Mouse (Mus musculus): Measurements from ENCODE around the gene Cfap43. TPM values are rescaled to one million over a fixed set of nuclear protein-coding genes. Genes with fewer than 3 reads are reported as not detected.

The Cfap43 gene
- total RNA-seq, 1 experiment: 1.5 TPM

- Histone ChIP-seq H3K4me1 (ENCODE audit: control insufficient read depth in 2 of 2, insufficient read depth in 2 of 2, low read length in 2 of 2, poor library complexity in 1 of 2) (peaks cover 0 to 11% of the 10 kb centered on the region in 2 experiments; a peak in 1 of 4 replicates), H3K27ac (ENCODE audit: insufficient read depth, low read depth, low read length, poor library complexity, severe bottlenecking) (no peak overlapping the region), H3K9me3 (ENCODE audit: control insufficient read depth, insufficient read depth, low read depth, low read length) (no peaks in the 10 kb centered on the region), H3K9ac (ENCODE audit: insufficient read depth, low read depth, low read length, poor library complexity, severe bottlenecking) (no peak overlapping the region), H3K4me3 (ENCODE audit: insufficient read depth in 1 of 2, low read depth in 1 of 2, low read length in 2 of 2, poor library complexity in 1 of 2, severe bottlenecking in 1 of 2) (no peak overlapping the region), H3K36me3 (ENCODE audit: control insufficient read depth, insufficient read depth, low read length, poor library complexity, severe bottlenecking) (no peaks in the 10 kb centered on the region)
- no peak for TF ChIP-seq ZC3H11A (IDR thresholded peaks at IDR 0.05; ENCODE audit: borderline replicate concordance, low read depth, low read length)
- no peak for TF ChIP-seq ZNF384 (IDR thresholded peaks at IDR 0.05; ENCODE audit: low read depth, low read length)
- no peak for TF ChIP-seq MAFK (IDR thresholded peaks at IDR 0.05; ENCODE audit: insufficient read depth, low read depth, low read length)
- TF ChIP-seq HCFC1 (IDR thresholded peaks at IDR 0.05; ENCODE audit: borderline replicate concordance, insufficient read depth, low read length): no peak
- DNase-seq (ENCODE audit: low read depth, low spot score): no peak
- in situ Hi-C loops (cut with MboI; ENCODE audit: low sequenced_read_pairs in 2 of 2, unreplicated experiment in 2 of 2): loop anchor here in 1 of 2 experiments (25.0 kb wide), 1 partner anchor 309 kb away; no protein-coding TSS in a partner anchor
Observed at GRCm38 (mm10) chr19:47821494-47821872, 97.6 kb downstream of the Cfap43 start.

GRCm38 (mm10) chr19:47820832-47821493 lies 98.1 kb downstream of the Cfap43 start:
- in situ Hi-C loops (cut with MboI; ENCODE audit: low sequenced_read_pairs in 2 of 2, unreplicated experiment in 2 of 2): loop anchor here in 1 of 2 experiments (25.0 kb wide), 1 partner anchor 309 kb away; no protein-coding TSS in a partner anchor
- TF ChIP-seq ZC3H11A (IDR thresholded peaks at IDR 0.05; ENCODE audit: borderline replicate concordance, low read depth, low read length) (peak; percentile 17; the same call in 1 of the 2 replicates), MAFK (IDR thresholded peaks at IDR 0.05; ENCODE audit: insufficient read depth, low read depth, low read length) (no peak)
- Histone ChIP-seq H3K36me3 (ENCODE audit: control insufficient read depth, insufficient read depth, low read length, poor library complexity, severe bottlenecking) (no peaks in the 10 kb centered on the region), H3K4me3 (ENCODE audit: insufficient read depth in 1 of 2, low read depth in 1 of 2, low read length in 2 of 2, poor library complexity in 1 of 2, severe bottlenecking in 1 of 2) (no peak overlapping the region), H3K27ac (ENCODE audit: insufficient read depth, low read depth, low read length, poor library complexity, severe bottlenecking) (no peak overlapping the region), H3K4me1 (ENCODE audit: control insufficient read depth in 2 of 2, insufficient read depth in 2 of 2, low read length in 2 of 2, poor library complexity in 1 of 2) (peaks cover 0 to 11% of the 10 kb centered on the region in 2 experiments; a peak in 1 of 4 replicates), H3K9ac (ENCODE audit: insufficient read depth, low read depth, low read length, poor library complexity, severe bottlenecking) (no peak overlapping the region), H3K9me3 (ENCODE audit: control insufficient read depth, insufficient read depth, low read depth, low read length) (no peaks in the 10 kb centered on the region)
- no peak for DNase-seq (ENCODE audit: low read depth, low spot score)

- Histone ChIP-seq H3K9me3 (ENCODE audit: control insufficient read depth, insufficient read depth, low read depth, low read length) (no peaks in the 10 kb centered on the region), H3K36me3 (ENCODE audit: control insufficient read depth, insufficient read depth, low read length, poor library complexity, severe bottlenecking) (no peaks in the 10 kb centered on the region)
- in situ Hi-C loops (cut with MboI; ENCODE audit: low sequenced_read_pairs in 2 of 2, unreplicated experiment in 2 of 2): loop anchor here in 1 of 2 experiments (25.0 kb wide), 1 partner anchor 305 kb away; no protein-coding TSS in a partner anchor
Observed at GRCm38 (mm10) chr19:47817692-47818091, 101.4 kb downstream of the Cfap43 start.

GRCm38 (mm10) chr19:47814721-47815120 lies 104.4 kb downstream of the Cfap43 start:
- no peak overlapping the region for H3K27ac ChIP-seq (ENCODE audit: insufficient read depth, low read depth, low read length, poor library complexity, severe bottlenecking)
- no peak overlapping the region for H3K4me3 ChIP-seq (ENCODE audit: insufficient read depth in 1 of 2, low read depth in 1 of 2, low read length in 2 of 2, poor library complexity in 1 of 2, severe bottlenecking in 1 of 2)
- no peak for DNase-seq (ENCODE audit: low read depth, low spot score)
- in situ Hi-C loops (cut with MboI; ENCODE audit: low sequenced_read_pairs in 2 of 2, unreplicated experiment in 2 of 2): loop anchor here in 1 of 2 experiments (25.0 kb wide), 1 partner anchor 302 kb away; no protein-coding TSS in a partner anchor
- TF ChIP-seq ZNF384 (IDR thresholded peaks at IDR 0.05; ENCODE audit: low read depth, low read length): no peak
- no peak for TF ChIP-seq ZC3H11A (IDR thresholded peaks at IDR 0.05; ENCODE audit: borderline replicate concordance, low read depth, low read length)
- no peak for TF ChIP-seq HCFC1 (IDR thresholded peaks at IDR 0.05; ENCODE audit: borderline replicate concordance, insufficient read depth, low read length)
- no peak for TF ChIP-seq CHD2 (IDR thresholded peaks at IDR 0.05; ENCODE audit: low read depth, low read length)
- TF ChIP-seq MAFK (IDR thresholded peaks at IDR 0.05; ENCODE audit: insufficient read depth, low read depth, low read length): no peak
- no peaks in the 10 kb centered on the region for H3K9me3 ChIP-seq (ENCODE audit: control insufficient read depth, insufficient read depth, low read depth, low read length)
- 0 out of 4 replicates have a peak, but pooled peaks cover 0 to 5% of the 10 kb centered on the region in 2 experiments for H3K4me1 ChIP-seq (ENCODE audit: control insufficient read depth in 2 of 2, insufficient read depth in 2 of 2, low read length in 2 of 2, poor library complexity in 1 of 2)
- H3K9ac ChIP-seq (ENCODE audit: insufficient read depth, low read depth, low read length, poor library complexity, severe bottlenecking): no peak overlapping the region
- H3K36me3 ChIP-seq (ENCODE audit: control insufficient read depth, insufficient read depth, low read length, poor library complexity, severe bottlenecking): no peaks in the 10 kb centered on the region

More at GRCm38 (mm10) chr19:47817692-47818091, 101.4 kb downstream of the Cfap43 start:
- Histone ChIP-seq H3K4me1 (ENCODE audit: control insufficient read depth in 2 of 2, insufficient read depth in 2 of 2, low read length in 2 of 2, poor library complexity in 1 of 2) (peaks cover 0 to 15% of the 10 kb centered on the region in 2 experiments; a peak in 1 of 4 replicates), H3K27ac (ENCODE audit: insufficient read depth, low read depth, low read length, poor library complexity, severe bottlenecking) (no peak overlapping the region), H3K9ac (ENCODE audit: insufficient read depth, low read depth, low read length, poor library complexity, severe bottlenecking) (no peak overlapping the region), H3K4me3 (ENCODE audit: insufficient read depth in 1 of 2, low read depth in 1 of 2, low read length in 2 of 2, poor library complexity in 1 of 2, severe bottlenecking in 1 of 2) (no peak overlapping the region)
- no peak for TF ChIP-seq CHD2 (IDR thresholded peaks at IDR 0.05; ENCODE audit: low read depth, low read length)
- TF ChIP-seq MAFK (IDR thresholded peaks at IDR 0.05; ENCODE audit: insufficient read depth, low read depth, low read length): no peak
- no peak for TF ChIP-seq ZNF384 (IDR thresholded peaks at IDR 0.05; ENCODE audit: low read depth, low read length)
- TF ChIP-seq ZC3H11A (IDR thresholded peaks at IDR 0.05; ENCODE audit: borderline replicate concordance, low read depth, low read length): no peak
- TF ChIP-seq HCFC1 (IDR thresholded peaks at IDR 0.05; ENCODE audit: borderline replicate concordance, insufficient read depth, low read length): no peak
- DNase-seq (ENCODE audit: low read depth, low spot score): no peak

Data from ES-E14 (cell line).